Mouse (Mus musculus): ENCODE data around the gene Upf1. TPM values are rescaled to one million over a fixed set of nuclear protein-coding genes. Genes with fewer than 3 reads are reported as not detected.

Upf1 gene
- total RNA-seq, 2 experiments from 2014 or later = 64.0 to 70.2 TPM

DNA sequence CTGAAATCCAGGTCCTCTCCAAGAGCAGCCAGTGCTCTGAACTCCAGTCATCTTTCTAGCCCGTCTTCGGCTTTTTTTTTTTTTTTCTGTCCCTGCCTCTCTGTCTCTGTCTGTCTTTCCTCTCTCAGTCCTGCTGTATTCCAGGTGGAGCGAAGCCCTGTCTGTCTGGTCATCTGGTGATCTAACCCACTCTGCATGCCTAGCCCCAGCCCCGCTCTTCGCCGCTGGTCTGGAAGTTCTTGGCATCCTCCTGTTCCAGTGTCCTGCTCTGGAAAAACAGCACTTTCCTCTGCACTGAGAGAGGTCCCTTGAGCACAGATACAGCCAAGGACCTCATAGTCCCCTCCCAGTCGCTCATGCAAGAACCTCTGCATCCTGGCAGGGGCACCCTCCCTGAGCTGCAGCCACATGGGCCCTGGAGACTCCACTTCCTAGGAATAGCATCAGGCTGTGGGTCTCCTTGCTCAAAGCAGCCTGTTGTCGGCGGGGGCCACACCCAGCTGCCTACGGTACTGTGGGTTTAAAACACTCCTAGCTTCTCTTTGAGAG is 8.5 kb upstream of the Upf1 start:
- no peak for DNase-seq (ENCODE audit: low spot score in 2 of 2)

DNA sequence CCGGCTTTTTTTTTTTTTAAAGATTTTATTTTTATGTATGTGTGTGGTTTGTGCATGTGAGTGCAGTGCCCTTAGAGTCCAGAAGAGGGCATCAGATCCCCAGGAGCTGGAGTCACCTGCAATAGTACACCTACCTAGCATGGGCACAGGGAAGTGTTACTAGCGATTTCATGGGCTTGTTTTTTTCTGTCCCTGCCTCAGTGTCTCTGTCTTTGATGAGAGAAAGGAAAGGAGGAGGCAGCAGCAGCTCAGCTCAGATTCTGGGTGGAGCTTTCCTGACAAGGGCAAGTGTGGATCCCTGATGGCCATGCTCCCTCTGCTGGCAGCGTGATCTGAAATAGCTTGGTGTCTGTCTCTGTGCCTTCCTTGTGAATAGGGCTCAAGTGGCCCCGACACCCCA is 7.7 kb upstream of the Upf1 start:
- DNase-seq (ENCODE audit: low spot score in 2 of 2) = no peak

DNA sequence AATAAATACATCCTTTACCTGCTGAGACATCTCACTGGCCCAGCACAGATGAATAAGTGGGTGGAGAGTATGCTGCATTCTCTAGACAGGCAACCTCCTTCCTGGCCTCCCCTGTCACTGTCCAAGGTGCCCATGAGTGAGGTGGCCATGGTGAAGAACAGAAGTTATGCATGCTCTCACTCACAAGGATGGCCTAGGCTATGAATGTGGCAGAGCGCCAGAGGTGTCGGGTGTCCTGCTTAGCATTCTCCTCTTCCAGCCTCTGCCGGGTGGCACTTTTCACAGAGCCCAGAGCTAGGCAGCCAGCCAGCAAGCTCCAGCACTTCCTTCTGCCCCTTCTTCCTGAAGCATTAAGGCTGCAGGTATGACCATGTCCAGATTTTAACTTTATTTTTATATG is 6.3 kb upstream of the Upf1 start:
- DNase-seq (ENCODE audit: low spot score in 2 of 2) = no peak

DNA sequence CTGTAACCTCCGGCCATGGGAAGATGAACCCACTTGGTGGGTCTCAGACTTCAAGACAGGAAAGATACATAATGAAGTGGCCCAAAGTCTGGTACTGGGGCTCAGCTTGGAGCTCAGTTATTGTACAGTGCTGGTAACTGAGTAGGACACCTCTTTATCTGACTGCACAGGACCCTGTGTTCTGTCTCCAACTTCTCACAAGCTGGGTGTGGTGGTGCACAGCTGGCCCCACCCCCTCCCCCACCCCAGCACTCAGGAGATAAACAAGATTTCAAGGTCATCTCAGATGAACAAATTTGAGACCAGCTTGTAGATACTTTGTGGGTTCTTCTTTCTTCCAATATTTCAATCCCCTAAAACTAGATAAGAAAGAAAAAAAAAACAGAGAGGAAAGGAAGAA is 3.0 kb upstream of the Upf1 start:
- DNase-seq (ENCODE audit: low spot score in 2 of 2) = no peak

DNA sequence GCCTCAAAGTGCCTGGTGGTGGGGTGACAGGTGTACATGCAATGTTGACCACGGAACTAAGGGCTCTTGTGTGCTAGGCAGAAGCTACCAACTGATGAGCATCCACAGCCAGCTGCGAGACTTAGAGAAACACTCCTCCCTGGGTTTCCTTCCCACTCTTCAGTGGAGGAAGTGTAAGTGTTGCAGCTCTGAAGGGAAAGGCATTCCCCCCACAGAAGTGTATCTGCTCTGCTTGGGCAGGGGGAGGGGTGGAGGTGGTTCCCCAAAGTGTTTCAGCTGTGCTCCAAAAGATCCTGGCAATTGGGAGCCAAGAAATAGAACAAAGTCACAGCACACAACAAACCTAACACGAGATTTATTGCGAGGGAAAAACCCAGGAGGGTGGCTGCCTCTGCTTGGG is 926 bp upstream of the Upf1 start:
- DNase-seq (ENCODE audit: low spot score in 2 of 2) = no peak

DNA sequence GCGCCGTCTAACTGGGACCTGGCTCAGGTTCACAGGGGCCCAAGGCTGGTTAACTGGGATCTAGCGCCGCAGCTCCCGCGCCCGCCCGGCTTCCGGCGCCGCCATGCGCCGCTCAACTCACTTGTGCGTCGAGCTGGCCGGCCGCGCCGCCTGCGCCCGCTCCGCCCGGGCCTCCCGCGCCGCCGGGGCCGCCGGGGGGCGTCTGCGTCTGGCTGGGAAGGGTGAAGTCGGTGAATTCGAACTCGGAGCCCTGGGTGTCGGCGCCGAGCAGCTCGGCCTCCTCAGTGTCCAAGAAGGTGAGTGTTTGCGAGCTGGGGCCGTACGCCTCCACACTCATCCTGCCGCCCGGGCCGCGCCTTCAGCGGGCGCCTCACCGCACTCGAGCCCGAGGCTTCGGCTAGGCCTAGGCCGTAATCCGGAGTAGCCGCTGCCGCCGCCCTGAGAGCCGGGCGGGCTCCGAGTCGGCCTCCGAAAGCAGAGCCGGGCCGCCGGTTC is 374 bp downstream of the Upf1 start:
- DNase-seq (ENCODE audit: low spot score in 2 of 2) = peak in 1 of 2 experiments; percentile 67

DNA sequence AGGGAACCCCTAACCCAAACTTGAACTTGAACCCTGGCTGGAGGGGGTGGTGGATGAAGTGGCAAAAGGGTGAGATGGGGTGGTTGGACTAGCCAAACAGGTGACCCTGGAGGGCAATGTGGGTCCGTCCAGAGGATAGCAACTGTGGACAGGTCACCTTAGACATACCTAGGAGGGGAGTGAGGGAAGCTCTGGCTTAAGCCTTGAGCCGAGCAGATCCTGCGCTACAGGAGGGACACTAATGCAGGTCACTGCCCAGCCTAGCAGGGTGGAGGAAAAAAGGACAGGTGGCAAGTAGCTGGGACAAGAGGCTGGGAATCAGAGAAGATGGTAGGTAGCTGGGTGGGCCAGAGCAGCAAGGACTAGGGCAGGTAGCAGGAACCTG is 1.1 kb downstream of the Upf1 start:
- no peak for DNase-seq (ENCODE audit: low spot score in 2 of 2)

DNA sequence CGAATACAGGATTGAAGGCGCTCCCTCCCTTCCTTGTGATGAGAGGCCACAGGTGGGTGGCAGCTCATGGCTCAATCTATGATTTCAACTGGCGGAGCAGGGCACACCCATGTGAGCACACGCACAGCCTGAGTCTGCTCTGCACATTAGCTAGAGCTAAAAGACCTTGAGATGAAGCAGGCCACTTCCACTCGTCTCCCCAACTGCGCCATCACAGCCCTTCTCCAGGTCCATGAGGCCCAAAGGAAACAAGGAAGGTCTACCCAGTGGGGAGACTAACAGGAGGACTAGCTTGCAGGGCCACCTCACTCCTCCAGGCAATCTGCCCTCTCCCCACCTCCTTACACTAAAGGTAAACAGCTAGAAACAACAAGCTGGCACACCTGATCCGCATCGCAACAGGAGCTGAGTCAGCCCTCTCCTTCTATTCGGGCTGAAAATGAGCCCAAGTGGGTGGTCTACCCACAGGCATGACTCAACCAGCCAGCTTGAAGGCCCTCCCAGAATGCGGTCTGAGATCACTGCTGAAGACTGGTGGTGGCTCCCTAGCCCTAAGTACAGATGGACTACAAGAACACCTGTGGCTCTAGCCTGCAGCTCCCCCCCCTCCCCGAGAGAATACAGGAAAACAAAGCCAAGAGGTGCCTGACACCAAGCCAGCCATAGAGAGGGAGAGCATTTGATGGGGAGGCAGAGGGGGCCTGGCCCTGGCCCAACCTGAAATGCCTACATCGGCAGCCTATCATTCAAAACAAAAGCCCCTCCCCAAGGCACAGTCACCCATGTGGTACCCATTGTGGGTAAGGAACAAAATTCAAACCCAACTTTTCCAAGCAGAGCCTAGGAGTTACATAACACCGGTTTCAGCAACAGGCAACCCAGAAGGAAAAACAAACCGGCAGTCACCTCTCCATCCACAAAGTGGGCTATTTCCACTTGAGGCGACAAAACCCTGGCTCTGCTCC is 1.8 kb downstream of the Upf1 start:
- DNase-seq (ENCODE audit: low spot score in 2 of 2) = no peak

DNA sequence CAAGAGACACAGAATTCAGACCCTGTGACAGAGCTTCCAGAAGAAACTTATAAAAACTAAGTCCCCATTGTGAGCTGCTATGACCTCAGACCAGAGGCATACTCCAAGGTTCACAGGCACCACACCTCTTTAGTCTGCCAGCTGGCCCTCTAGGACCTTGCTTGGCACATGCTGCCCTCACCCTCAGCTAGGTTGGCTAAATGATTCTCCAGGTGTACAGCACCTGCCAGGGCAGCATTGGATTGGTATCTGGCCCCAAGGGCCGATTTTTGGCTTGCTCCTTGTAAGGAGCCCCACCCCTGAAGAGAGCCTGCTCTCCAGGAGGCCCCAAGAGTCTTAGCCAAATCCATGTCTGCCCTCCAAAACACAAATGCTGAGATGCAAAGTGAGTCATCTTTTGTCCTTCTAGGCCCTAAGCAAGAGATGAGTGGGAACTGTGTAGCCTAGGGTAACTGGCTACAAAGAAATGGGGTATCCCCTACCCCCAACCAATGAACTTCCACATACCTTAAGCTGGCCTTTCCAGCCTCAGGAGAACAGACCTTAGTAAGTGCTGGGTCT is 5.1 kb downstream of the Upf1 start:
- DNase-seq (ENCODE audit: low spot score in 2 of 2) = no peak

DNA sequence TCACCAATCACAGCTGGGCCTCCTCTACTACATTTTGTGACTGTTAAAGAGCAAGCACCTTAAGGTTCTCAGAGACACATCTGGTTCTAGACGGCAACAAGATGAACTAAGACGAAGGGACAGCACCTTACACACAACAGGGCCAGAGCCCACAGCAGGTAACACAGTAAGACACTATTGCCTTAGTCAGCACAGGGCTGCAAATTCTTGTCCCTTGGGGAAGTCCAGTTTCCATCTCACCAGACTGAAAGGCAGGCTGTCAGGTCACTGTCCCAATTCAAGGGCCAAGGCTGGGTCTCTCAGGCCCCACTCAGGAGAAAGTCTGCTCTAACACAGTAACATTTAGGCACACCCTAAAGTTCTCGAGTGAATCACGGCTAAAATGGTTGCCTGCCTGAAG is 5.6 kb downstream of the Upf1 start:
- DNase-seq (ENCODE audit: low spot score in 2 of 2) = no peak

DNA sequence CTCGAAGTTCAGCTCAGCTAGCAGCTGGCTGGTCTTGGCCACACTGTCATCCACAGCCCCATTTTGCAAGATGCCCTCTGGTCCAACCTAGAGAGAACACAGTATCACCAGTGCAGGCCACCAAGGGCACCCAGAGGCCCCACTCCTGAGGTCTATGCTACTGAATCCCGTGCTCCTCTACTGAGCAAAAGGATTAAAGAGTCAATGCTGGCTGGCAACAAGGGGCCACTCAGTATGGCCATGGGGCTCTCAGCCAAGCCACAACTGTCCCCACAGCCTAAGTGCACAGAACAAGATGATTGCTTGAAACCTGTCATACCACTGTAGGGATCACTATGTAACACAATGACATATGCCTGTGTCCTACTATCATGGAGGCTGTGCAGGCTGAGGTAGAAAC is 8.8 kb downstream of the Upf1 start:
- no peak for DNase-seq (ENCODE audit: low spot score in 2 of 2)

DNA sequence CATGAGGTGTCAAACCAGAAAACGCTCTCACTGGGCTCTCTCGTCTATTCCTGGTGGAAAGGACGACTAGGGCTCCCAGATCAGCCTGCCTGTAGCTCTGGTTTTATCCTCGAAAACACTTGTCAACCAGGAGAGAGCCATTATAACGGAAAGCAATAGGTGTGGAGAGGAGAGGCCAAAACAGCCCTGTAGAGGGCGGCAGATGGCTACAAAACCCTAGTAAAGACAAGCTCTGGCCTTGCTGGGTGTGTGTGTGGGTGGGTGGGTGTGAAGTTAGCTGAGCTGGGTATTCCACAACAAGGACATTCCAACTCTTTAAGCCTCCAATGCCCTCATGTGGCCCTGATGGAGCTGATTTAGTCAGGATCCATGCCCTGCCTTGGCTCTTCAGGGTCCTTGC is 9.4 kb downstream of the Upf1 start:
- DNase-seq (ENCODE audit: low spot score in 2 of 2) = no peak

DNA sequence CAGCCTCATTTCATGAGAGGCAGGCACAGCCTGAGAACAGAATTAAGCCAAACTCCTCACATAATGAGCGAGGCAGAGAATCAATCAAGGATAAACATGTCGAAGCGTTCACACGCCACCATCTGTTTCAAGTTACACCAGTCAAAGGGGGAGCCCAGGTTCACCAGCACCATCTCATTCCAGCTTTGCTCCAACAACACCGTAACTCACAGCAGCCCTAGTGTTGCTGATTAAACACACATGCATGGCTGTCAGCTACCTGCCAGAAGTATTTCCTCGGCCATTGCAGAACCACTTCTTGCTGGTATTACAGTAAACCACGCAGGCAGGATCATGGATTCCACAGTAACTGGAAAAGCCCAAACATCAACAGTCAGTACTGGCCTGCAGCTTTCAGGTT is 10.0 kb downstream of the Upf1 start:
- no peak for DNase-seq (ENCODE audit: low spot score in 2 of 2)

DNA sequence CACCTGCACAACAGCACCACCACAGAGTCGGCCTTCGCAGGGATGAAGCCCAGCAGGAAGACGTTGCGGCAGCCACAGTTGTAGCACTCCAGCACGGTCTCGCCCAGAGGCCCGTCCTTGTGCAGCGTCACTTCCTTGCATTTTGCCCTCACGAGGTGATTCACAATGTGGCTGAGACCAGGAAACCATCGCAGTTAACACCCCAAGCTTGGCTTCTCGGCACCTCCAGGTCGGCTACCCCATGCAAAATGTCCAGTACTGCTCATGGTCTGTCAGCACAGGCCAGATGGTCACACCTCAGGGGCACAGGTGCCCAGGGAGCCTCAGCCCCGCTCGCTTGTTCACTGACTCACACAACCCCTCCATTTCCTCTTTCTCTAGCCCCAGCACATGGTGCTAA is 11.1 kb downstream of the Upf1 start:
- DNase-seq (ENCODE audit: low spot score in 2 of 2) = no peak

DNA sequence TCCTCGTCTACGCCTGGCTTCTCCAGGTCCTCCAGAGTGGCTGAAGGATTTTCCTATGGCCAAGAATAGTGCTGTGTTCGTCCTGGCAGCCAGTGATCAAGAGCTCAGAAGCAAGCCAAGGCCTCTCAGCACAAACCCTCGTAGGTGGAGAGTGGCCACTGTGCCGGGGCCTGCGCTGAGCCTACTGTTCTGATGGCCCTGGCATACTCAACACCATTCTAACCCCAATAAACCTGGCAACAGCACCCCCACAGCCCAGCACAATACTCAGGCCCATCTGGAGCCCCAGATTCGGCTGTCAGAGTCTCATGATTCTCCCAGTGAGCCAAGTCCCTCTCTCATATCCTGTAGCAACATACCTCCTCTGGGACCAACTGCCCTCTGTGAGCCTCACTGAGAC is 12.4 kb downstream of the Upf1 start:
- no peak for DNase-seq (ENCODE audit: low spot score in 2 of 2)

DNA sequence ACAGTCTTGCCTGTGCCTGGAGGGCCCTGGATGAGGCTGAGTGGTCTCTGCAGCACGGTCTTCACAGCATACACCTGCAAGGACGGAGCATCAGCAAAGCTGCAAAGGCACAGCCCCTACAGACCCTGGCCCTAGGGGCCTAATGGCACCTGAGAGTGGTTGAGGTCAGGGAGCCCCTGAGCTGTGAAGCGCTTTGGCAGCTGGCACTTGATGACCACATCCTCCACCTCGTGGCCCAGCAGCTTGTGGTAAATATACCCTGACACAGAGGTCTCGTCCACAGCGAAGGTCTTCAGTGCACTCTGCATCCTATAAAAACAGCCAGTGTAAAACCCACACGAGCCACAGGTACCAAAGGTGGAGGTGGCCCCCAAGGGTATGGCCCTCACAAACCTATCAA is 14.1 kb downstream of the Upf1 start:
- DNase-seq (ENCODE audit: low spot score in 2 of 2) = no peak

DNA sequence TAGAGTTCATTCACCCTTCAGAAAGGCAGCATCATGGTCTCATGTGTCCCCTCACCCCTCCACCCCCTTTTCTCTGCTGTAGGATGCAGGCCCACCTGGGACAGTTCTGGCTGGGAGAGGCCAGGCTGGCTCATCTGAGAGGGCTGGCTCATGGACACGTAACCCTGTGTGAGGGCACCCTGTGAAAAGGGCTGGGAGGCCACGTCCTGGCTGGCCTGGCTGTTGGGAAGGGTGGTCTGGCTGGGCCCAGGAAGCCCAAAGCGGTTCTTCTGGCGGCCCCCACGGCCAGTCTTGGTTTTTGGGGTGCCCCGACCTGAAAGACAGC is 20.2 kb downstream of the Upf1 start:
- DNase-seq (ENCODE audit: low spot score in 2 of 2) = no peak

DNA sequence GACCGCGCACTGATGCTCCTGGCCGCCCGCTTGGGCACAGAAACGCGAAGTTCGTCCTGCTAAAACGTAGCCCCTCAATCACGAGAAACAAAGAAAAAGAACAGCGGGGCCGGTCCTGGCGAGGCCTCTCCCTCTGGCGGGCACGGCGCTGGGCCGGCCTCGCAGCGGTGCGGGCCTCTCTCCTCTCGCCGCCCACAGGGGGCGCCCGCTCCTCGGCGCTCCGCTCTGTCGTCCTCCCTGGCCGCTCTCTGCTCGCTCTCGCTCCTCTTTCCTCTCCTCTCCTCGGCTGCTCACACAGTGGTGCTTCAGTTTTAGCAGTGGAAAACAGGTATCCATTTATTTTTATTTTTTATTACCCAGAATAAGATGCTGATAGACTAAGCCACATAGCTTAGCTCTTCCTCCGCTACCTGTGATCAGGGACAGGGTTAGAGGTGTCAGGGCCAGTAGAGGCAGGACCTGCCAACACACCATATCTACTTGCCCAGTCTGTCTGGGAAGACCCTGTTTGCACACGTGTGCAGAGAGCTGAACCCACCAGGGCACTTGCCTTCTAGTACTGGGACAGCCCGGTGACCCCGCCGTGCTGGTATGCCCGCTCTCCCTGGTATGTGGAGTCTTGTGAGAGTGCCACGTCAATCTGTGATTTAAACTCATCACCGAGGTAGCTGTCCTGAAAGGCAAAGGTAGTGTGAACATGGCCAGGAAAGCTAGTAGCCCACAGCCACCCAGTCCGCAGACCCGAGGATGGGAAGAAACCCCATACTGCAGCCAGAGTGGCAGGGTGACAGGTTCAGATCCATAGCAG is 20.8 kb downstream of the Upf1 start:
- peak; percentile 57 to 66 for DNase-seq (ENCODE audit: low spot score in 2 of 2)

DNA sequence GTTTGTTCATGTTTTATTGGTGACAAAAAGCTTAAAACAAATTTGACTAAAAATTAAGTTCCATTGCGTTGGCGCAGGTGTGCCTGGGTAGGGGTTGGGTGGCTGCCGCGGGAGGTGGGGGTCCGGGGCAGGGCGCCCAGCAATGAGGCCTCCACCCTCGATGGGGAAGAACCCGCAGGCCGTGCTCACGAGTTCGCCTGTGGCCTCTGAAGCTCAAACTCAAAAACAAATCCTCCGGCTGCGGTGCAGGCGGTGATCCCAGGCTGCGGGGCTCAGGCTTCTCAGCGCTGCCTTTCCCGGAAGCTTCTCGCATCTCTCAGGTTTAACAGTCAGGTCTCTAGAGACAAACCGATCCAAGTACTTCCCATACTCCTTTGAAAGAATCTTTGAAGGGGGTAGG is 21.6 kb downstream of the Upf1 start:
- DNase-seq (ENCODE audit: low spot score in 2 of 2) = no peak

DNA sequence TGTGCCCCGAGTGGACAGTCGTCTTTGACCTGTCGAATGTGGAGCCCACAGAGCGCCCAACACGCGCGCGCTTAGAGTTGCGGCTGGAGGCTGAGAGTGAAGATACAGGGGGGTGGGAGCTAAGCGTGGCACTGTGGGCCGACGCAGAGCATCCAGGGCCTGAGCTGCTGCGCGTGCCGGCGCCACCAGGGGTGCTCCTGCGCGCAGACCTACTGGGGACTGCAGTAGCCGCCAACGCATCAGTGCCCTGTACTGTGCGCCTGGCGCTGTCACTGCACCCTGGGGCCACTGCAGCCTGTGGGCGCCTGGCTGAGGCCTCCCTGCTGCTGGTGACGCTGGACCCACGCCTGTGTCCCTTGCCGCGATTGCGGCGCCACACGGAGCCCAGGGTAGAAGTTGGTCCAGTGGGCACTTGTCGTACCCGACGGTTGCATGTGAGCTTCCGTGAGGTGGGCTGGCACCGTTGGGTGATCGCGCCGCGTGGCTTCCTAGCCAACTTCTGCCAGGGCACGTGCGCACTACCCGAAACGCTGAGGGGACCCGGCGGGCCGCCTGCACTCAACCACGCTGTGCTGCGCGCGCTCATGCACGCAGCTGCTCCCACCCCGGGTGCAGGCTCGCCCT is 22.2 kb downstream of the Upf1 start:
- peak in 1 of 2 experiments; percentile 46 for DNase-seq (ENCODE audit: low spot score in 2 of 2)

All from adrenal gland, adult 18-20 months (tissue).